Mouse (Mus musculus) ovary, postnatal 10 days (tissue): ENCODE results near the gene Rtca.

Source experiments
- DNase-seq: peaks from one replicate; pipeline ENCODE4 v3.0.0; 2022; ENCODE audit warnings: low spot score

Gene Rtca

DNA sequence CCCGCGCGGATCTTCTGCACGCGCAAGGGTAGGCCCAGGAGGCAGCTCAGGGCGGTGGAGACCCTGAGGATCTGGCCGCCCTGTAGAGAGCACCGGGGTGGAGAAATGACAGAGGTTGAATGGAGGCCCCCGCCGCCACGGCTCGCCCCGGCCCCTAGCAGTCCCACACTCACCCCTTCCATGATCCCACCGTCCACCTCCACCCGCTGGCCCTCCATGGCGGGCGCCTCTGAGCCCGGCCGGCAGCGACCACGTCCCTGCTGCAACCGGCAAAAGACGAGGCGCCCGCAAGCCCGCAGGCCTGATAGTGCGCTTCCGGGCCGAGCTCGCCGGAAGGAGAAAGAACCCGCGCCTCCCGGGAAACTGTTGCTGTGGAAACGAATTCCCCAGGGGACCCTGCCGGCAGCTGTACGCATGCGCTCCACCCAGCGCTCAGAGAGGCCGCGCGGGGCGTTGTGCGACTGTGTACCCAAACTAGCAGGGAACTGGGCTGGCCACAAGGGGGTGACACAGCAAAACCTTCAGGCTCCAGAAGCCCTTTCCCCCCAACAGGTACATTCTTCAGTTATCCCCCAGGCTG, at the start of gene Rtca:
Gene Rtca (minus strand): TSS at position 437 of the 580 bp plus-strand sequence.
- DNase-seq = peak; percentile 99

DNA sequence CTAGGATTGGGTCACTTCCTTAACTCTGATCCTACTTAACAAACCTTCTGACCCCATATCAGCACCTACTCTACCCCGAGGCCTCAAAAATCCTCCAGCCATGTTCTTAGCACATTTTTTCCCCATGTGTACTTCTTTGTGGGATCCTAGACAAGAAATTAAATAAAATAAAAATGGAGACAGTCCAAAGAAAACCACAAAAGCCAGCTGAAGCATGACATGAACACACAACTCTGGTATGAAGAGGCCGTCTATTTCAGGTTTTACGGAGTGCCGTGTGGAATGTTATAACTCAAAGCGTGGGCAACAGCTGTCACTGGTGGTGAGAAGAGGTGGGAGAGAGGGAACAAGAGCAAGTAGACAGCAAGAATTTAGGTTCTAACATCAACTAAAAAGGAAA, 43.4 kb upstream of the Rtca start:
- DNase-seq = no peak

GRCm38 (mm10) chr3:116547430-116547829, 39.4 kb upstream of the Rtca start:
- no peak for DNase-seq

- DNase-seq = no peak
Measured at GRCm38 (mm10) chr3:116542532-116542931, 34.5 kb upstream of the Rtca start.

- no peak for DNase-seq
Measured at GRCm38 (mm10) chr3:116542070-116542469, 34.1 kb upstream of the Rtca start.

GRCm38 (mm10) chr3:116537200-116537573, 29.2 kb upstream of the Rtca start:
- DNase-seq = no peak

GRCm38 (mm10) chr3:116536428-116537199, 28.6 kb upstream of the Rtca start:
- no peak for DNase-seq

GRCm38 (mm10) chr3:116530826-116531225, 22.8 kb upstream of the Rtca start:
- no peak for DNase-seq

DNA sequence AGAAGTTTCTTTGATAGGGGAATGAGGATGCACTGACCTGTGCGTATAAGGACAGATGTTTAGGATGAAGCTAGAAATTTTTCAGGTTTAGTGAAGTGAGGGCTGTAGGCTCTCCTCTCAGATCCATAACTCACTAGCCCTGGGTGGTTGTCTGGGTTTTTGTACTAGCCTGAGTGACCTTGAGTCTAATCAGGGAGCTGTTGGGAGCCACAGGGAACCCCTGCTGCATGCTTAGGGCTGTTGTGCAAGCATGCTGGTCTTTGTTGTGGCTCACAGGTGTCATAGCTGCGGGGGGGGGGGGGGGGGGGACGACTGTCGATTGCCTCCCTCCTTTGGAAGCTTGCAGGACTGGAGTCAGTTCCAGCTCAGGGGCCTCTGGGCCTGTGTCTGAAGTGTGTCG, 21.7 kb upstream of the Rtca start:
- no peak for DNase-seq

DNA sequence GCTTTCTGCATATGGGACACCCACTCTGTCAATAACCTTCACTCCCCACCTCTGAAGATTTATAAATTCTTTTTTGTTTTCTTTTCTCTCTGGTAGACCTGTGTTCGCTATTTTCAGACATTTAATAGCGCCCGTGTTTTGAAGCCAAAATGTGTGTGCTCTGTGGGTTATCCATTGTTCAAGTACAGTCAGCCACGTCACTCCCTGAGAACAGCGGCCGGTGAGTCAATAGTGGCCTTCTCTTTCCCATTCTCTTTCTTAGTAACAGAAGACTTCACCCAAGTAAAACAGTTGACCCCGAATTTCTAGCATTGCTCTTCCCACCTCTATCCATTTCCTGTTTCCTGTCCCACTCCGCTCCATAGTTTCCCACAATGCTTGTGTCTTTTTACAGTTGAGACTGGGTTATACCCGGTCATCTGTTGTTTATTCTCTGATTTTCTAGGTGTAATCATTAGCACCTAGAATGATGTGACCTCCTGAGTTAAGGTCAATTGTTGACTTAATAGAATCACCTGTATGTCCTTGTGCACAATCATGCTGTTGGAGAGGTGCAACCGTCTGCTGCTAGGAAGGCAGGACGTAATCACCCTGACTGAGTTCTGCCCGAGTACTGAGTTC, 12.2 kb upstream of the Rtca start:
- no peak for DNase-seq

DNA sequence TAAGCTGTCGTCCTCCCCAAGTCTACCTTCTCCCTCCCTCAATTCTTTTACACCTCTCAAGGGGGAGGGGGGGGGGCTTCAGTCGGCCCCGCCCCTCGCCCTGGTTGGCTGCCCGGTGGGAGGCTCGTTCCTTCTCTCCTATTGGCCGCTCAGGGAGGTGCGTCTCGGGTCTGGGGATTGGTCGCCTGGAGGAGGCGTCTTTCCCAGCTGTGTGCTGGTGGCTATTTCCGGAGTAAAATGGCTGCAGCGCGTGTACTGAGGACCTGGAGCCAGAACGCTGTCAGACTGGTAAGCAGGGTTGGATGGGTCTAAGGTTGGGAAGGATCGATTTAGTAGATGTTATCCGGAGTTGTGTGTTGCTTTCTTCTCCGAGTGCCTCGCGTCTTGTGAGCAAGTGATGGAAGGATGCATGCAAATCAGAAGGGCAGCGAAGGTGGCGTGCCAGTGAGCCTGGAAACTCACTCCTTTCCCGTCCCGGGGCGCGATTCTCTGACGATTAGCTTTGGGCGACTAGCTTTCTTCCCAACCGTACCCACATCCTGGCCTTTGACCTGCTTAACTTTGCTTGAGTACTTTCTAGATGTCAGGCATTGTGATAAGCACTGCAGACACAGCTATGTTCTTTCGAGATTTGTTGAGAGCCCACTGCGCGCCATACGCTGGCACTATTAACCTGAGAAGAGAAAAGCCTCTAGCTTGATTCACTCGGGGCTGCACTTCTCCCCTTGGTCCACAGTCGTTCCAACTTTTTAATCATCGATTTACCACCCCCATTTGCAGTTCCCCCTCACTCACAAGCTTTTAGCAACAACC, 5.1 kb upstream of the Rtca start, which contains the start of gene Dbt:
Gene Dbt (plus strand): TSS at position 167 of the 813 bp plus-strand sequence.
- peak; percentile 50 for DNase-seq

- no peak for DNase-seq
Measured at GRCm38 (mm10) chr3:116512151-116512903, 4.3 kb upstream of the Rtca start.

DNA sequence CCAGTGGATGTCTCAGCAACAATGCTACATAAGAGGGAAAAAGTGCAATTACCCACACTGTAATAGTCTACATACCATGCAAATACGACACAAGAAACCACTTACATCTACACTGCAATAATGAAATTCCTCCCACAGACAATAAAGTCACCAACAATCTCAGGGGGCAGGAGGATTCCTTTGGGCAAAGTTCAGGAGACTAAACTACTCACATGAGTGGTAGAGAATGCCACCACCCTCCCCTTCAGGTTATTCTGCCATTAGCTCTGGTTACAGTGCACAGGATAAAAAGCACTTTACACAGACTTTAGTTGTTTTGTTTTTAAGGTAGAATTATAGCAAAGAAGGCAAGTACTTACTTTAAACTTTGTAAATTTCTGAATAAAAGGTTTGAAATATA, 12.3 kb downstream of the Rtca start:
- no peak for DNase-seq

DNA sequence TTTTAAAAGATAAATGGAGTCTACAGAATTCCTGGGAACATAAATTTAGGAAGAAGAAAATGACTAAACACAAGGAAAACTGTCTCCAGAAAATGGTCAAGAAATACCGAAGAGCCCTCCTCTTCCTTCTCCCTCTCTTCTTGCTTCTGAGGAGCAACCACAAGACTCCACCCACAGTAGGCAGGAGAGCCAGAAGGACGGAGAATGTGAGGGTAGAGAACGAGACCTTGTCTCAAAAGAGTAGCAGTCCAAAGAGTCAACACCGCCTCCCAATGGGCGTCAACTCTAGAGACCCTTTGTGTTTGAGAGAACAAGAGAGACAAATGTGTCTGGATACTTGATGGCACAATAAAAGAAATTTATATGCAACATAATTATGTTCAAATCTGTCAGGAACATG, 14.3 kb downstream of the Rtca start:
- no peak for DNase-seq

- DNase-seq = no peak
Measured at GRCm38 (mm10) chr3:116491923-116492454, 16.0 kb downstream of the Rtca start.

DNA sequence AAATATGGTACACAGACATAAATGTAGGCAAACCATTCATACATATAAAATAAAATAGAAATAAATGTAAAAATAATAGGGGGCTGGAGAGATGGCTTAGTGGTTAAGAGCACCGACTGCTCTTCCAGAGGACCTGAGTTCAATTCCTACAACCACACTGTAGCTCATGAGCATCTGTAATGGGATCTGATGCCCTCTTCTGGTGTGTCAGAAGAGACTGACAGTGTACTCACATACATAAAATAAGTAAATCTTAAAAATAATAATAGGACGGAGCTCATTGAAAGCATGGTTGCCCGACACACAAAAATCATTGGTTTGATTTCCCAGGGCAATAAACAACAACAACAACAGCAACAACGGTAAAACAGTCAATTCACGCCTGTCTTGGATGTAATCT, 17.1 kb downstream of the Rtca start:
- DNase-seq = no peak

DNA sequence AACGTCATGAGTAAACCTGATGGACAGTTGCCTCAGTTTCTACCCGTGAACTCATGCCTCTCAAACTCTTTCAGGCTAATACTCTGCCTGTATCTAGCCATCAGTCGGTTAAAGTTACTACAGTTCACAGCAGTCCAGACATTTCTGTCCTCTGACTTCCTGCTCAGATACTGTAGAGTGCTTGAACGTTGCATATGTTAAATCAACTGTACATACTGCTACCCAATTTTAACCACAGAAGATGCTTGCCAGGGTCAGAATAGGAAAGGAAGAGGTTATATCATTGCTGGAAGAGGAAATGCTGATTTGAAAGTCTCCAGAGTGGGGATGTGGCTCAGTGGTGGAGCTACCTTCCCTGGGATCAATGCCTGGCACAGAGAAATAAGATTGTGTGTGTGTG, 24.7 kb downstream of the Rtca start:
- DNase-seq = no peak

DNA sequence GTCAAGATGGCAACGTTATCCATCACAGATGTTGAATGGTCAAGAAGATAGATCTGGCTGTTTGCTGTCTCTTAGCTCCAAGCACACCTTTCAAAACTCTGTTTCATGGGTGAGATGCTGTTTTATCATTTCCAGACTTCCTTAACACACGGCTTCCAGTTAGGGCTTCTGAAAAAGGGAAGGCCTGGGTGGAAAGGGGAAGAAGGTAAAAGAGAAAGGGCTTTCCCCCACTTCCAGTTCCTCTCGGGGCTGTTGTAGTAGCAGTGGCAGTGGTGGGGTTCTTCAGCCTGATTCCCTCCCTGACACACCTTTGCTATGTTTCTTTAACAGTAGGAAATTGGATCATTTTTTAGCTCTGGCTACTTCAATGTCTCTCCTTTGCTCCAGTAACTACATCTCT, 25.3 kb downstream of the Rtca start:
- no peak for DNase-seq

- no peak for DNase-seq
Measured at GRCm38 (mm10) chr3:116480937-116481336, 27.1 kb downstream of the Rtca start.

DNA sequence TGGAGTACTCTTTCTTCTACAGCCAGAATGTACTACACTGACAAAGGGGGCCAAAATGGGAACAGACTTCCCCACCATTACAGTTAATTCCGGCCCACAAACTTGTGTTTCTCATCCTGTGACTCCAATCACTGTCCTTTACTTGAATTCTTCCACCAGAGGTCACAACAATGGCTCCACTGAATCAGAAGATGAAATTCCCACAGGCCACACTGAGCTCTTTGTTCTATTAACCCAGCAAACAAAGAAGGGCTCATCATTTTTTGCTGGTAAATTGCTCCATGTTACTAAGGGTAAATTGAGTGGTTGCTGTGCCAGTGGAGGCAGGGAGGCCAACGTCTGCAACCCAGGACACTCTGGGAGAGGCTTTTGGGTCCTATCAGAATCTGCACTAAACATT, 27.9 kb downstream of the Rtca start:
- DNase-seq = no peak

- no peak for DNase-seq
Measured at GRCm38 (mm10) chr3:116477351-116477750, 30.7 kb downstream of the Rtca start.
